Mouse (Mus musculus) Patski (cell line): ENCODE results near the gene Gm973. TPM values are rescaled to one million over a fixed set of nuclear protein-coding genes. Genes with fewer than 3 reads are reported as not detected.

Experiments used
- ATAC-seq: fragments of 100-300 bp; one replicate; pipeline ENCODE4 v1.8.0; 2021
- CTCF ChIA-PET: fragments of 350-600 bp; sonication (Branson Sonifier 250); formaldehyde crosslinking; loops from one replicate; lab custom pipeline; 2022; ENCODE audit warnings: inconsistent platforms; lab: Charles Lee
- POLR2A ChIA-PET: fragments of 350-600 bp; sonication (Branson Sonifier 250); formaldehyde crosslinking; loops from one replicate; lab custom pipeline; 2022; ENCODE audit warnings: antibody characterized with exemption, inconsistent platforms; lab: Charles Lee
- DNase-seq: peaks from one replicate; pipeline ENCODE4 v3.0.0-alpha.2; 2011; ENCODE audit warnings: low read depth, low spot score
- H3K27me3 ChIP-seq: fragments of 371-371 bp; one replicate; pipeline ENCODE4 v1.5.1; 2021
- CTCF ChIP-seq: fragments of 100-300 bp; IDR thresholded peaks from one replicate; pipeline ENCODE4 v1.5.1; 2021
- in situ Hi-C: fragments of 300-500 bp; cut with MboI; formaldehyde crosslinking; loops from 3 replicates; pipeline ENCODE4 v1.11.1; 2018; ENCODE audit warnings: low pct_unique_long_range_greater_than_20kb, mixed read lengths
- polyA plus RNA-seq: library from polyadenylated mRNA; unstranded; gene quantifications from one replicate; pipeline ENCODE4 v1.2.3, GENCODE M21; 2021

Gene Gm973
- polyA plus RNA-seq, 1 experiment from 2014 or later: 0.13 TPM

DNA sequence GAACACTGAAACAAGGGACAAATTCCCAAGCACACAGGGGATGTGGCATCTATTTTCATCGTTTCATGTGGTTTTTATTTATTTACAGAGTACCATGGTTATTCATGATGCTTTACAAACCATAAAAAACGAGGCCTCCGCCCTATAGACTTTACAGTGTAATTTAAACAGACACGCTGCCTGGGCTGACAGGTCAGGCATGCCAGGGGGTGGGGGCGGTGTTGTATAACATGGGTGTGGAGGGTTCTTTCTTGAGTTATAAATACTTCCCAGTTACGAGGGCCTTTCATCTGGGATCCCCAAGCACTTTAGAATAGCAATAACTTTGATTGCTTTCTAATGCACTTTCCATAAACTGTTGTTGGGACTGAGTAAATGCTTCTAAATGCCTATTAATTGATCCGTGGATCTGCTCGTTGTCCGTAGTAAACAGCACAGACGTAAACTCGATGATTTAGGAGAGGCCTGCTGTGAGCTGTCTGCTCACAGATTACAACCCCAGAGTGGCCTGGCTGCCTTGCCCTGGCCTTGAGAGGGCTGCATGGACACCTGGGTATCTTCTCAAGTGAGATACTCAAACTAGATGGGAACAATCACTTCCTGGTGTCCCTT, 4.3 kb downstream of the Gm973 start:
- in situ Hi-C loops: no loop called here
- no peak for TF ChIP-seq CTCF
- ChIA-PET CTCF (interaction anchor here (2.2 kb wide), 1 partner anchor 10 kb away, joined by 7 read pairs; no protein-coding TSS in a partner anchor), POLR2A (no interaction called here)
- DNase-seq (no peak), ATAC-seq (no peak)
- no peaks in the 10 kb centered on the region for H3K27me3 ChIP-seq

DNA sequence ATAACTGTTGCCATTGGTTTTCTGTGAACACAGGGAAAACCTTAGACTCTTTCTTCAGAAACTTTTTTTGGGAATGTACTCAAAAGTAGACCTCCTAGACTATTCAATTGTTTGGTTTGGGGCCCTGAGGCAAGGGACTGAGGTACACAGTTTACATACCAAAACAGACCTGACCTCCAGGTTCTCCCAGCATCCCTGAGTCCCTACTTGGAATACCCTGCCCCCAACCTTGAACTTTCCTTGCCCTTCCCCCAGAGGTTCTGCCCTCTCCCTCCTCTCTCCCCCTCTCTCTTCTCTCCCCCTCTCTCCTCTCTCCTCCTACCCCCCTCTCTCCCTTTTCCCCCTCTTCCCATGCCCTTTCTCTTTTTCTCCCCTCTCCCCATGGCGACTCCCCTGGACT, 6.4 kb downstream of the Gm973 start:
- in situ Hi-C loops: no loop called here
- TF ChIP-seq CTCF: no peak
- ATAC-seq (no peak), DNase-seq (no peak)
- CTCF ChIA-PET: no interaction called here
- H3K27me3 ChIP-seq: no peaks in the 10 kb centered on the region
- POLR2A ChIA-PET: no interaction called here

DNA sequence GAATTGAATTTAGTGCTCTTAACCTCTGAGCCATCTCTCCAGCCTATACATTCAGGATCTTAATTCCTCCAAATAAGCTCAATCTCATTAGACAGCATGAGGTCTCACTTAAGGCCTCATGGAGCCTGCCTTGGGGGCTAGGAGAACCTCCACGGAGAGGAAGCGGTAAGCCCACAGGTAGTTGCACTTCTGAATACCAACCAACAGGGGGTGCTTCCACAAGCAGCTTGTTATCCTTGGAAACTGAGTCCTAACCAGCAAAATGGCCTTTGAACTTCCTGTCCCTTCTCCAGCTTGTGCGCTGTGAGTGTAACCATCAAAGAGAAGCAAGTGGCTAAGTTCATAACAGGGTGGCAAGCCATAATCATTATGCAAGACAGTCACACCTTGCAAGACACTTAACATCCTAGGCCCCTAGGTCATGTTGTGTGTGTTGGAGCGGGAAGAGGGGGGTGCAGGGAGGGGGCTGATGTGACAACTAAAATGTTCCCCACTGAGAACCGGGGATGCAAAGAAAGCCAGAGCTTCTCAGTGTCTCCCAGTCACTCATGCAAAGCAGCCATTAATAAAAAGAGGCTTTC, 7.4 kb downstream of the Gm973 start:
- ATAC-seq (no peak), DNase-seq (no peak)
- CTCF ChIA-PET: no interaction called here
- in situ Hi-C loops: no loop called here
- peak; percentile 35 for TF ChIP-seq CTCF
- POLR2A ChIA-PET: interaction anchor here (0.7 kb wide), 1 partner anchor 233 kb away, joined by 3 read pairs; no protein-coding TSS in a partner anchor
- no peaks in the 10 kb centered on the region for H3K27me3 ChIP-seq

DNA sequence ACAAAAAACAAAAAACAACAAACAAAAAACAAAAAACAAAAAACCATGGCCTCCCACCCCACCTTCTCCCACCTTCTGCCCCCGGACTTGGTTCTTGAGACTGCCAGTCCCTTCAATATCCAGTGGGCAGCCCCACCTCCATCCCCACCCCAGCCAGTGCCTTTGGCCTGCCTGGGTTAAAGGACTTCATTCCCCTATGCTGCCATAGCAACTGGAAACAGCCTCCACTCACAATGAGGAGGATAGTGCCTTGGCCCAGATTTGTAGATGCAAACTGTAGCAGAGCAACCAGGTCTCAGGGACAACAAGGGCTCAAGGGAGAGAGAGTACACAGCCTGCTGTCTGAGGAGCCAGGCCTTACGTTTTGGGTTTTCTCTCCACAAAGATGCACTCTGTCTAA, 8.0 kb downstream of the Gm973 start:
- POLR2A ChIA-PET: interaction anchor here (0.8 kb wide), 1 partner anchor 36 kb away, joined by 5 read pairs; no protein-coding TSS in a partner anchor
- CTCF ChIA-PET: no interaction called here
- TF ChIP-seq CTCF: no peak
- in situ Hi-C loops: no loop called here
- DNase-seq: no peak
- no peaks in the 10 kb centered on the region for H3K27me3 ChIP-seq
- no peak for ATAC-seq

DNA sequence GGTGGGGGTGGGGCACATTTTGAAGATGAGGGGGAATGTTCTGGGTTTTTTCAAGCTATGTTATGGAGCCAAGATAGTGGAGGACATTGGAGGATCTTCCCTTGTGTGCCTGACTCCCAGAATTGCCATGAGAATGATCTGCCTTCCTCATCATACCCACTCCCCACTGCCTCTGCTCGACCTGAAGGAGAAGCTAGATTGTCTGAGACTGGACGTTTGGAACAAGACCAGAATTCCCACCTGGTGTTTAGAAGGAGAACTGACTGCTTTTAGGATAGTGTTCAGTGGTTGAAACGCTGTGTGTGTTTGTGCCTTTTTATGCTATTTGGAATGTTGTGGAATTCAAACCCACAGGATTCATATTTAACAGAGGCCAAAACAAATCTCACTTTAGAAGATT, 8.7 kb downstream of the Gm973 start:
- no peak for TF ChIP-seq CTCF
- ChIA-PET CTCF (no interaction called here), POLR2A (interaction anchor here (0.8 kb wide), 1 partner anchor 37 kb away, joined by 5 read pairs; no protein-coding TSS in a partner anchor)
- in situ Hi-C loops: no loop called here
- ATAC-seq (no peak), DNase-seq (no peak)
- H3K27me3 ChIP-seq: no peaks in the 10 kb centered on the region

DNA sequence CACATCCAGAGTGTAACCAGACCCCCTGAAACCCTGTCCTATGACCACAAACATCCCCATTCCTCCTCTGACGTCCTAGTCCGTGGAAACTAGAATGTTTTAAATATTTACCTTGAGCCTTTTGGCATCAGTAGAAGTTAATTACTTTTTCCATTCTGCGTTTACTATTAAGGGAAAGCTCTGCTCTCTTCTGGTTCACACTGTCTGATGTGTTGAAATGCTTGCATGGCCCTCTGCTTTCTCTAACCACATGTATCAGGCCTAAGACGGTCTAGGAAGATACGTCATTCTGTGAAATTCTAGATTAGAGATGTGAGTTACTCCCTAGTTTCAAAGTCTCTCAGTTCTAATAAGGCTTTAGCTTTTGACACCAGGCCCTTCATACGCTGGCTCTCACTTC, 11.2 kb downstream of the Gm973 start:
- ATAC-seq (no peak), DNase-seq (no peak)
- CTCF ChIA-PET: interaction anchor here (1.8 kb wide), 1 partner anchor 27 kb away, joined by 5 read pairs; no protein-coding TSS in a partner anchor
- no peaks in the 10 kb centered on the region for H3K27me3 ChIP-seq
- TF ChIP-seq CTCF: no peak
- in situ Hi-C loops: no loop called here
- POLR2A ChIA-PET: no interaction called here

DNA sequence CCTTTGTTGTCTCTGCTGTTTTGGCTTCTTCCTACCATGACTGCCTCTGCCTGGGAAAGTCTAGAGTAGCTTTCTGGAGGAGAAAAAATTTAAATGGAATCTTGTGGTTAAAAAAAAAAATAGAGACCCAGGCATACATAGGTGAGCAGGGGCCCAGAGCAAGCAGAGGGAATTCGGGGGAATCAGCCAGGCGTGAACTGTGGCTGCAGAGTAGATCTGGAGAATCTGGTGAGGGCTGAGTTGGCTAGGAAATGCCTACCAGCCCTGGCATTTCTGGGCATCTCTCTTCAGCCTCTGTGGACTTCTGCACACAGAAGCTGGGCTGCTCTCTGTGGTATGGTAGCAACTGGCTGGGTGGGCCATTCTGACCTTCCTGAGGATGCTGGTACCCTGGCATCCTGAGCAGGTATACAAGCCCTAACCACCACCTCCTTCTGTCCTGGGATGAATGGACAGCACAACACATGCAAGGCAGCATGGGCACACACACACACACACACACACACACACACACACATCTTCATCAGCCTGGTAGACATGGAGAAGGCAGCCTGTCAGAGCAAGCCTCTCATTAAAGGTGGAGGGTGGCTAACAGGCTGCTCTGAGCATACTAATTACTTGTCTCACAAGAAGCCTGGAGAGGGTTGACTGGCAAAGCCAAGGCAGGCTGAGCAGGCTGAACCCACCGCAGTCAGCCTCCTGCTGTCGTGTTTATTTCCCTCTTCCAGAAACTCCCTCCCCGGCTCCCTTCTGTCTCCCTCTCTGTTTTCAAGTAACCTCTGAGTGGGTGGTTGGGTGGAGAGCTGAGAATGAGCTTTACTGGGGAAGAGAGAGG, 19.1 kb downstream of the Gm973 start:
- no peak for TF ChIP-seq CTCF
- POLR2A ChIA-PET: interaction anchor here (0.6 to 0.7 kb wide), 2 partner anchors 97 to 105 kb away, joined by 3 to 5 read pairs; no protein-coding TSS in a partner anchor
- CTCF ChIA-PET: interaction anchor here (1.0 to 1.8 kb wide), 2 partner anchors 10 to 224 kb away, joined by 3 read pairs; no protein-coding TSS in a partner anchor
- DNase-seq (peak; percentile 74), ATAC-seq (peak; percentile 78)
- in situ Hi-C loops: no loop called here
- no peaks in the 10 kb centered on the region for H3K27me3 ChIP-seq

DNA sequence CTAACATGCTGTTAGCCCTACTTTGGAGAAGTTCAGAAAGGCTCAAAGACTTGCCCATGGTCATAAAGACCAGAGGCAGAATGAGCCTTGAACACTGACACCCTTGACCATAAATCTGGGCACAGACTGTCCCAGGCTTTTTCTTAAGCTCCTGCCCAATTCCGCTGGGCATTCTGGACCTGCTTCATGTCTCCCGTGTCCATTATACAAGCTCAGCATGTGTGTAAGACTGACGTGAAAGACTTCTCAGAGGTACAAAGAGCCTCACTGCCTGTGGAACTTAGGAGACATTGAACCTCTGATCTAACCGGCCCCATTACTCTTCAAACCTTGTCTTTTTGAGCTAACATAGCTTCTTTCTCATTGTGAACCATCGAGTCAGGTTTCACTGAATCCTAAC, 22.3 kb downstream of the Gm973 start:
- in situ Hi-C loops: no loop called here
- no peak for ATAC-seq
- no peak for DNase-seq
- no peak for TF ChIP-seq CTCF
- ChIA-PET CTCF (no interaction called here), POLR2A (interaction anchor here (0.7 to 1.2 kb wide), 2 partner anchors 9 to 31 kb away, joined by 3 to 4 read pairs; no protein-coding TSS in a partner anchor)
- H3K27me3 ChIP-seq: no peaks in the 10 kb centered on the region

DNA sequence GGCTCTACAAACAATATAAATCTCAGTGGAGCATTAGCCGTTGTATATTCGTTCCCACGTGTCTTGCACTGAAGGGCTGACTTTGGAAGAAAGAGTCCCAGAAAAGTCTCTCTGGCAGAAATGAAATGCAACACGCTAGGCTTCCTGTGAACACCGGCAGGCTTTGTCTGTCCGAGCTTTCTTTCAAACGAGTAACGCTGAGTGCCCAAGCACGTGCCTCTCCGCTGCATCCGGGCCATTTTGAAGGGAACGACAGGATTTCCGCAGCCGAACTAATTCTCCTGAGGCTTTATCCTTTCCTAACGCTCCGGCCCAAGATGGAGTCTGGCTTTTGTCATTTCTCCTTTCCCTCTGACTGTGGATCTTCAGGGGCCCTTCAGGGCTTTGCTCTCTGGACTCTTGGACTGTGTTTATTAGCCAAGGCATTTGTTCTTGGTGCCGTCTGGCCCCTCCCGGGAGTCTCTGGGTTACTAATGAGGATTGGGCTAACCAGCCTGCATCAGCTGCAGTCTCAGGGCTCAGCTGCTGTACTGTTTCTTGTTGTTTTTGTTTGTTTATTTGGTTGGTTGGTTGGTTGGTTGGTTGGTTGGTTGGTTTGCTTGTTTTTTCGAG, 24.6 kb downstream of the Gm973 start:
- no peak for ATAC-seq
- no peaks in the 10 kb centered on the region for H3K27me3 ChIP-seq
- no peak for DNase-seq
- ChIA-PET CTCF (no interaction called here), POLR2A (no interaction called here)
- no peak for TF ChIP-seq CTCF
- in situ Hi-C loops: no loop called here

DNA sequence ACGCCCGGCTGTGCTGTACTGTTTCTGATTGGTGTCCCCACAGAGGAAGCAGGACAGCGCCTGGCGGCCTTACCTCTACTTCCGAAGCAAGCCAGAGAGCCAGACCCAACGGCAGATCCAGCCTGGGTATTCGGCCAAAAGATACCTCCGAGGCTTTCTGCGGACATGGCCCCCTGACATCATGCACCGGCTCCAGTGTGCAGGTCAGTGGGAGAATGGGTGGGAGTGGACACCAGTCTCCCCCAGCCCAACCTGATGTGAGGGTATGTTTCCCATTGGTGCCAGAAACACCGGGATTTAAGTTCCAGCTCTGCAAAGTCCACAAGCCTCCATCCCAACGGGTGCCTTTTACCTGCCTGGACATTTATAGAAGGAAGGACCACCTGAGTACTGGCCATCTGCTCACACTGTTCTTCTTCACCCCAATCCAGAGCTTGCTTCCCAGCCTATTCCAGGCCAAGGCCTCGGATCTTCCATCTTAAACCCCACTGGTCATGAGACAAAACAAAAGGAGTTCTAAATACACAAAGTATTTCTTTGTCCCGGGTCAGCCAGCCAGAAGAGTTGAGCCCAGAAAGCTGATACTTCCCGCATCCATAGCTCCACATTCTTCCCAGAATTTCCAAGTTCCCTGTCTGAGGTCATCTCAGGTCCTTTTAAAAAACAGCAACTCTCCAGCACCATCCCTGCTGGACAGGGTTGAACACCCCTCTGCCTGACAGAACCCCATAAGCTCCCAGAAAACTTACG, 25.4 kb downstream of the Gm973 start:
- CTCF ChIA-PET: interaction anchor here (0.5 kb wide), 1 partner anchor 150 kb away, joined by 3 read pairs; no protein-coding TSS in a partner anchor
- in situ Hi-C loops: no loop called here
- TF ChIP-seq CTCF: no peak
- POLR2A ChIA-PET: interaction anchor here (0.6 kb wide), 1 partner anchor 1430 kb away, joined by 3 read pairs; no protein-coding TSS in a partner anchor
- H3K27me3 ChIP-seq: no peaks in the 10 kb centered on the region
- ATAC-seq (no peak), DNase-seq (no peak)
